ENCODE assay signal across 27 mouse cellular contexts in genomic region chr14:45830457-45830856, GRCm38 (mm10).
"Had no signal": no experiment of that assay in that cellular context is flagged by ENCODE, and none has a peak within 500 bp of the region (broad histone marks: within the 10 kb centered on the region; RNA-seq: fewer than 3 reads in every experiment).

No protein-coding gene starts in this region.

- H3K4me2 ChIP-seq: heart, embryonic 12.5 days; hindbrain, embryonic 12.5 days; hindbrain, embryonic 15.5 days; intestine, embryonic 15.5 days; kidney, embryonic 15.5 days; limb, embryonic 12.5 days; liver, embryonic 11.5 days; liver, embryonic 13.5 days; liver, embryonic 15.5 days had no signal

- H3K27ac ChIP-seq: gastrocnemius, adult 2 months; heart, embryonic 10.5 days; hindbrain, embryonic 10.5 days; hindbrain, embryonic 12.5 days; hindbrain, embryonic 15.5 days; hindbrain, postnatal 0 days; intestine, embryonic 15.5 days; kidney, embryonic 15.5 days; kidney, postnatal 0 days; limb, embryonic 10.5 days; limb, embryonic 12.5 days; liver, embryonic 13.5 days; liver, embryonic 15.5 days had no signal

- H3K4me1 ChIP-seq: heart, embryonic 10.5 days; heart, embryonic 12.5 days; hindbrain, embryonic 10.5 days; hindbrain, embryonic 12.5 days; hindbrain, embryonic 15.5 days; intestine, embryonic 15.5 days; kidney, embryonic 15.5 days; limb, embryonic 10.5 days; liver, embryonic 13.5 days; liver, embryonic 15.5 days had no signal

- H3K9ac ChIP-seq: heart, embryonic 12.5 days; hindbrain, embryonic 12.5 days; hindbrain, embryonic 15.5 days; intestine, embryonic 15.5 days; kidney, embryonic 15.5 days; limb, embryonic 12.5 days; liver, embryonic 13.5 days; liver, embryonic 15.5 days had no signal

- ATAC-seq: hindbrain, postnatal 0 days; intestine, embryonic 15.5 days; intestine, postnatal 0 days had no signal

- H3K36me3 ChIP-seq: heart, embryonic 10.5 days; heart, embryonic 12.5 days; hindbrain, embryonic 10.5 days; hindbrain, embryonic 12.5 days; hindbrain, embryonic 15.5 days; intestine, embryonic 15.5 days; kidney, embryonic 15.5 days; limb, embryonic 10.5 days; limb, embryonic 12.5 days; liver, embryonic 13.5 days; liver, embryonic 15.5 days had no signal

- H3K27me3 ChIP-seq: heart, embryonic 12.5 days; hindbrain, embryonic 12.5 days; hindbrain, embryonic 15.5 days; intestine, embryonic 15.5 days; kidney, embryonic 15.5 days; limb, embryonic 12.5 days; liver, embryonic 13.5 days; liver, embryonic 15.5 days had no signal

- DNase-seq: gastrocnemius, adult 2 months; gastrocnemius, postnatal 10 days; gastrocnemius, postnatal 25 days; heart, postnatal 10 days; heart, postnatal 4 days; kidney, adult 18-20 months; kidney, adult 9 months; kidney, postnatal 14 days; kidney, postnatal 36 days; layer of hippocampus, adult 9-11 months; layer of hippocampus, postnatal 36 days; liver; liver, embryonic 13.5 days had no signal

- H3K4me3 ChIP-seq: gastrocnemius, adult 2 months; heart, embryonic 10.5 days; heart, embryonic 12.5 days; hindbrain, embryonic 10.5 days; hindbrain, embryonic 12.5 days; hindbrain, embryonic 15.5 days; intestine, embryonic 15.5 days; kidney, embryonic 15.5 days; limb, embryonic 10.5 days; limb, embryonic 12.5 days; liver, embryonic 13.5 days; liver, embryonic 15.5 days had no signal
